Mouse (Mus musculus) neutrophil, adult 5-6 weeks (primary cell): ENCODE data around the gene Gm47959. TPM values are rescaled to one million over a fixed set of nuclear protein-coding genes. Genes with fewer than 3 reads are reported as not detected.
"Not testable (repeated sequence)": the region's sequence is repeated elsewhere in the genome, so short reads cannot be mapped to it uniquely, and the experiment has no call there.

Experiments used
- ATAC-seq: fragments of 151-379, 151-347 bp; 2 replicates; pipeline ENCODE4 v1.8.0; 2017; ENCODE audit warnings: mild to moderate bottlenecking, moderate TSS enrichment; ENCODE audit not compliant: insufficient number of reproducible peaks, poor library complexity, low FRiP score, severe bottlenecking; ENCODE audit errors: extremely low read depth
- total RNA-seq: library from RNA; stranded (forward); fragments of 200-1000 nt; gene quantifications from 2 replicates; pipeline ENCODE4 v1.2.3, GENCODE M21; 2017

Gene Gm47959
- not detected in 2 replicates for total RNA-seq

GRCm38 (mm10) chr1:83000306-83000705 lies at the start of gene Gm47959:
Gm47959 (plus strand) TSS chr1:83000548.
- not testable (repeated sequence) for ATAC-seq

- not testable (repeated sequence) for ATAC-seq
Measured at GRCm38 (mm10) chr1:82955913-82956312, 44.4 kb upstream of the Gm47959 start, which contains the start of gene Gm7544. Gm7544 (minus strand) TSS chr1:82956013.

- no peak for ATAC-seq
Measured at GRCm38 (mm10) chr1:82959870-82960385, 40.4 kb upstream of the Gm47959 start, which contains the start of gene Gm47955. Gm47955 (plus strand) TSS chr1:82960286.

GRCm38 (mm10) chr1:82966413-82966812 lies 33.9 kb upstream of the Gm47959 start:
- ATAC-seq, result no peak

GRCm38 (mm10) chr1:82972046-82972445 lies 28.3 kb upstream of the Gm47959 start:
- no peak for ATAC-seq

- no peak for ATAC-seq
Measured at GRCm38 (mm10) chr1:82973244-82973643, 27.1 kb upstream of the Gm47959 start.

GRCm38 (mm10) chr1:82973901-82974300 lies 26.4 kb upstream of the Gm47959 start:
- ATAC-seq, result no peak

GRCm38 (mm10) chr1:82974342-82974741 lies 26.0 kb upstream of the Gm47959 start:
- ATAC-seq, result no peak

- ATAC-seq, result no peak
Measured at GRCm38 (mm10) chr1:82975750-82976149, 24.6 kb upstream of the Gm47959 start.

- ATAC-seq, result no peak
Measured at GRCm38 (mm10) chr1:82977840-82978239, 22.5 kb upstream of the Gm47959 start.

- no peak for ATAC-seq
Measured at GRCm38 (mm10) chr1:82986738-82987137, 13.6 kb upstream of the Gm47959 start.

GRCm38 (mm10) chr1:82987530-82988198 lies 12.7 kb upstream of the Gm47959 start:
- no peak for ATAC-seq

- ATAC-seq, result no peak
Measured at GRCm38 (mm10) chr1:82991062-82991461, 9.3 kb upstream of the Gm47959 start.

- ATAC-seq, result no peak
Measured at GRCm38 (mm10) chr1:82991596-82991995, 8.8 kb upstream of the Gm47959 start.

- no peak for ATAC-seq
Measured at GRCm38 (mm10) chr1:82992093-82992492, 8.3 kb upstream of the Gm47959 start.

GRCm38 (mm10) chr1:82993947-82994346 lies 6.4 kb upstream of the Gm47959 start:
- ATAC-seq, result no peak

GRCm38 (mm10) chr1:83006218-83007179 lies 6.2 kb downstream of the Gm47959 start:
- no peak for ATAC-seq

- ATAC-seq, result no peak
Measured at GRCm38 (mm10) chr1:83007471-83007870, 7.1 kb downstream of the Gm47959 start.

- ATAC-seq, result no peak
Measured at GRCm38 (mm10) chr1:83014477-83014876, 14.1 kb downstream of the Gm47959 start.
